Mouse (Mus musculus): ENCODE data around the gene Wfdc3.

Wfdc3 gene

DNA sequence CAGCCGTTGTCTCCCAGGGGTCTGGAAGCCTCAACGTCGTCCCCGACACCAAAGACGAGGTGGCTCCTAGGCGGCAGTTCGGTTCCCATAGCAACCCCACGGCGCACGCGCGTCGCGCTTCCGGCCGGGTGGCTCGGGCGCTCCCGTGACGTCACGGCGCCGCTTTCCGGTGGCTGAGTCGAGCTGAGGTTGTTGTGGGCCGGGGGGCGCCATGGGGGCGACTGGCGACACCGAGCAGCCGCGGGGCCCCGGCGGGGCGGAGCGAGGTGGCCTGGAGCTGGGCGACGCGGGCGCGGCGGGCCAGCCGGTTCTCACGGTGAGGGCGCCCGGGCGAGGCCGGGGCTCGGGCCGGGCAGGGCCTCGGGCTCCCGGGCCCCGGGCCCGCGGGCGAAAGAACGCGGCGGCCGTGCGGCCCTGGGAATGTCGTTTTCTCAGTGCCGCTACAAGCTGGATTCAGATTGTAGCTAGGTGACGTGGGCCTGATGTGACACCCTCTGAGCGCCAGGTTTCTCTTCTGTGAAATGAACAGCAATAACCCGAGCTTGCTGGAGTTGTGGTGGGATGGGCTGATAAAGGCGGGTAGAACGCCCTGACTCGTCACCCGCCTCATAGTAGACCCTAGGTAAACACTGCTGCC, at the start of gene Wfdc3, which contains the start of gene Dnttip1:
Wfdc3 (minus strand) TSS at position 89 of the 637 bp plus-strand sequence.
Dnttip1 (plus strand) TSS at position 141 of the 637 bp plus-strand sequence.
- DNase-seq (ENCODE audit: low read depth, low spot score): peak; percentile 96

DNA sequence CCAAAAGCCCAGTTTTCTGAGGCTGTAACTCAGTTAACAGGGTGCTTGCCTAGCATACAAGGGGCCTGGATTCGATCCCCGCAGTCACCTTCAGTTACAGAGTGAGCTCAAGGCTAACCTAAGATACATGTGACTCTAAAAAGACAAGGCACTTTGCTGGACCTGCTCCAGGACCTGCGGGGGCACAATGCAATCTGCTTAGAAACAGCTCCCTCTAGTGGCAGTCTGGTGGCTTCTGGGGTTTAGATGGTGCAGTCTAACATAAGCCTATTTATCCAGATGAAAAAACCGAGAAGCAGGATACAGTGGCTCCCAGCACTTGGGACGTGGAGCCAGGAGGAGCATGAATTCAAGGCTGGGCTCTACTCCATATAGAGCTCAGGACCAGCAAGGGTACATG, 48.6 kb upstream of the Wfdc3 start:
- DNase-seq (ENCODE audit: low read depth, low spot score): peak; percentile 82

DNA sequence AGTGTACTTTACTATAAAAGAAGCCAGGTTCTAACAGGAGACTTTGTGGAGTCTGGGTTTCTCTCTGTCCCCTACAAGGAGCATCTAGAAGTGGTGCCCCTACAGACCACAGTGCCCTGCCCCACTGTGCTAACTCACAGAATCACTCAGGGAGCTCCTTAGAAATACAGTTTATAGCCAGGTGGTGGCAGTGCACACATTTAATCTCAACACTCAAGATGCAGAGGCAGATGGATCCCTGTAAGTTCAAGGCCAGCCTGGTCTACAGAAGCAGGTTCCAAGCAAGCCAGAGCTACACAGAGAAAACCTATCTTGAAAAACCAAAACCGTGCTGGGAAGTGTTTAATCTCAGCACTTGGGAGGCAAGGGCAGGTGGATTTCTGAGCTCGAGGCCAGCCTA, 48.0 kb upstream of the Wfdc3 start:
- peak; percentile 42 for DNase-seq (ENCODE audit: low read depth, low spot score)

DNA sequence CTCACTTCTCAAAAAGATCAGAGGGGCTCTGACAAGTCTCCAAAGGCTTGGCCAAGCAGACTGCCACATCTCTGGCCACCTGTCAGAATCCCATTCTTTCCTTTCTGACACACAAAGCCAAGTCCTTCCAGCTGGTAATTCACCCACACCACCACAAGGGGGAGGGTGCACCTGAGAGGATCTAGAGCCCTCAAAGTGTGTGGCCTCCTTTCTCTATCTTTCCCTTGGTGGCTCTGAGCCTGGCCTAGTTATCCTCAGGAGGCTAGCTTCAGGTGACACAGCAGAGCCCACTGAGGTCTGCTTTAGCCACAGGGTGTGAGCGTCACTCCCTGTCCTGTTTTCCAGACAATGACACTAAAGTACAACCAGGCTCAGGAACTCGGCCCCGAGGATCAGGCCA, 47.5 kb upstream of the Wfdc3 start:
- DNase-seq (ENCODE audit: low read depth, low spot score): peak; percentile 58

DNA sequence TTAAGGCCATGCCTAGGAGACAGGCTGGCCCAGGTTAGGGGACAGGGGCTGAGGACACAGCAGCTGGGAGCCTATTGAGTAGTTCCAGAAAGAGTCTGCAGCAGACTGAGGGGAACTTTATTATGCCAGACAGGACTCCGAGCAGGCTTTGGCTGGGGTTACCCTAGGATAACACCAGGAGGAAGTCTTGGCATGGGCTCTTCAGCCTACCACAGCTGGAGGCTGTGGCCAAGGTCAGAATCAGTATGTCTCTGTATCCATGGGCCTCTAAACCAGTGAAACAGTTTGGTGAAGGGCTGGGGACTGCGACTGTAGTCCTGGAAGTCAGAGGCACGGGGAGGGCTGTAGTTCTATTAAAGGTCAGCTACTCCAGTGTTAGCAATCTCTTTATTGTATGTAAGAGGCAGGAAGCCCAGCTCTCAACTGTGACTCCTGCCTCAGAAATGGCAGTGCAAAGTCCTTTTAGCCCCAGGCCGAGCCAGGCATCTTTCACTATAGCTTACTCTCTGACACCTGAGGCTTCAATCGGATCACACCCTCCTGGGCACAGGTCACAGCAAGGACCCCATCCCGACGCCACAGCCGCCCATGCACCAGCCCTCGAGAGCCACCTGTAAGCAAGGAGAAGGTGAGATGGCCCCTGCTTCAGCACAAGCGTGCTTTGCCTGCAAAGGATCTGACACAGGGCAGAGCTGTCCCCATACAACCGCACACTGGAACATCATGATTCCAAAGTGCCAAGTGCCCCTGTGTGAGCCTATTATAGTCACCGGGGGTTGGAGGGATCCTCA, 46.9 kb upstream of the Wfdc3 start:
- DNase-seq (ENCODE audit: low read depth, low spot score): no peak

DNA sequence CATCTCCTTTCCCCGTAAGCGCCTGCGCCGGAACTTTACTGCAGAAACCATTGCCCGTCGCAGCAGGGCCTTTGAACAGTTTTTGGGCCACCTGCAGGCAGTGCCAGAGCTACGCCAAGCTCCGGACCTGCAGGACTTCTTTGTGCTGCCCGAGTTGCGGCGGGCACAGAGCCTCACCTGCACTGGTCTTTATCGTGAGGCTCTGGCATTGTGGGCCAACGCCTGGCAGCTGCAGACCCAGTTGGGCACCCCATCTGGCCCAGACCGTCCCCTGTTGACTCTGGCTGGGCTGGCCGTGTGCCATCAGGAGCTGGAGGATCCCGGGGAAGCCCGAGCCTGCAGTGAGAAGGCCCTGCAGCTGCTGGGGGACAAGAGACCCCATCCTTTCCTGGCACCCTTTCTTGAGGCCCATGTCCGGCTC, 46.1 kb upstream of the Wfdc3 start:
- no peak for DNase-seq (ENCODE audit: low read depth, low spot score)

DNA sequence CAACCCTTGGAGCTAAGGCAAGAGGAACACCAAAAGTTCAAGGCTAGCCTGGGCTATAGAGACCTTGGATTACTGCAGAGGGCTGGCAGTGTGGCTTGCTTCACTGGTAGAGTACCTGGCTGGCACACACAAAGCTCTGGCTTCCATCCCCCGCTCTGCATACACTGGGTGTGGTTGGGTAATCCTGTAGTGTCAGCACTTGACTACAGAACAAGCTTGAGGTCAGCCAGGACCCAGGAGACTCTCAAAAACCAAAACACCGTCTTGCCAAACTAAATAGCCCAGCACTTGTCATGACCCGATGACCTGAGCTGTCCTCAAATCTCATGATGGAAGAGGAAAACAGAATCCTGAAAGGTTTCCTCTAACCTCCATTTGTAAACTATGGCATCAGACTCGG, 44.7 kb upstream of the Wfdc3 start:
- DNase-seq (ENCODE audit: low read depth, low spot score): no peak

DNA sequence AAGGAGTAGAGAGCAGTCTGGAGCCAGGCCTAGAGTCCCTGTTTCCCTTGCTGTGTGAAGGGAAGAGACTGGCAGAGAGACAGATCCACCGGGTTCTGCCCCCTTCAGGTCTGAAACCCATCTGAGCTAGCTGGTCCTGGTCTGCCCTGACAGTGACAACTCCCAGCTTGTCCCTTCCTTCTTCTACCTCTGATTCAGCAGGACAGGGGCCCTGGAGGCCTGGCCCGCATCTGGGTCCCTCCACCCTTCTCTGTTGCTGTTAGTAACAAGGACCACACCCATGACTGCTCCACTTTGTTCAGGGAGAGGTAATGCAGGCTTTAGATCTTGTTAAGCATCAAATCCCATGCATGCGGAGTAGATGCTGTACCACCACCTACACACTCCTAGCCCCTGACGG, 42.7 kb upstream of the Wfdc3 start:
- no peak for DNase-seq (ENCODE audit: low read depth, low spot score)

DNA sequence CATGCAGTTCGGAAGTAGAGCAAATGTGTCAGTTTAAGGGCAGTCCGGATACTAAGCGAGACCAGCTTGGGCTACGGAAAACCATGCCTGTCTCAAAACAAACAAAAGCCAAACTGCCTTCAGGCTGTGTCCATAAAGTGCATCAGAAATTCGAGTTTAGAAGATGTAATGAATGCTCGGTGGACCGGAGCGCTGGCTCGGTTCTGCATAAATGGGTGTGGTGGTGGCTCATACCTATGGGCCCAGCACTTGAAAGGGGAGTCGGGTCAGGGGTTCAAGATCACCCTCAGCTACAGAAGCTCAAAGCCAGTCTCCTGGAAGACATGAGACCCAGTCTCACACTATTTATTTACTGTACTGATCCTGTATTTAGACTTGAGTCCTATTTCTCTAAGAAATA, 42.0 kb upstream of the Wfdc3 start:
- DNase-seq (ENCODE audit: low read depth, low spot score): no peak

DNA sequence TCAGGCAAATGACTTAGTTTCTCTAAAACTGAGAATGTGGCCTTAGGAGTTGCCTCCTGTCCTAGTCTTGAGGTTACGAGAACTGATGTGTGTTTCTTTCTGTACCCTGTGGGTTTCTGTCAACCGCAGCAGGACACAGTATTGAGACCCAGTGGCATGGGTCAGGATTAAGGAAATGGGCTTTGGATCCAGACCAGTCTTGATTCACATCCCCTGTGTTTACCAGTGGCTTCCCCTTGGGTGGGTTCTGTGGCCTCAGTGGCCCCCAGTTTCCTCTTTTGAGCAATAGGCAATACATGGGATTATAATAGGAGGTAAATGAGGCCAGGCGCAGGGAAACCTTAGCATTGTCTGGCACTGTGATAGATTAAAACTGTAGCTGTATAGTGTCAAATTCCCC, 41.3 kb upstream of the Wfdc3 start:
- no peak for DNase-seq (ENCODE audit: low read depth, low spot score)

DNA sequence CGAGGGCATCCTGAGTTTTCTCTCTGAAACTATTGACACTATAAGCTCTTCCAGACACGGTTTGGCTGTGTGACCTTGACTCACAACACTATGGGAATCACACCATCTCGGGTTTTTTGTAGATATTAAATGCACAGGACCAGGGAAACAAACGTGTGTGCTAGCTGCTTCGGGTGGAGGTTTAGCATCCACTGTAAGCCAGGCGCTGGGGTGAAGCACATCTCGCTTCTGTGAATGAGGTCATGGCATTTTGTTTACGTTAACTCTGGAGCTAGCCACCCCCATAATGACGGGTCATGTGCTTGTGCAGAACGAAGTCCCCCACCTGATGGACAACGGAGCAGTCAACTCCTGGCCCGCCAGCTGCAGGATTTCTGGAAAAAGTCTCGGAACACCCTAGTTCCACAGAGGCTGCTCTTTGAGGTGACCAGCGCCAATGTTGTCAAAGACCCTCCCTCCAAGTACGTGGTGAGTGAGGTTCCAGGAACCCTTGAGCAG, 40.7 kb upstream of the Wfdc3 start:
- DNase-seq (ENCODE audit: low read depth, low spot score): no peak

DNA sequence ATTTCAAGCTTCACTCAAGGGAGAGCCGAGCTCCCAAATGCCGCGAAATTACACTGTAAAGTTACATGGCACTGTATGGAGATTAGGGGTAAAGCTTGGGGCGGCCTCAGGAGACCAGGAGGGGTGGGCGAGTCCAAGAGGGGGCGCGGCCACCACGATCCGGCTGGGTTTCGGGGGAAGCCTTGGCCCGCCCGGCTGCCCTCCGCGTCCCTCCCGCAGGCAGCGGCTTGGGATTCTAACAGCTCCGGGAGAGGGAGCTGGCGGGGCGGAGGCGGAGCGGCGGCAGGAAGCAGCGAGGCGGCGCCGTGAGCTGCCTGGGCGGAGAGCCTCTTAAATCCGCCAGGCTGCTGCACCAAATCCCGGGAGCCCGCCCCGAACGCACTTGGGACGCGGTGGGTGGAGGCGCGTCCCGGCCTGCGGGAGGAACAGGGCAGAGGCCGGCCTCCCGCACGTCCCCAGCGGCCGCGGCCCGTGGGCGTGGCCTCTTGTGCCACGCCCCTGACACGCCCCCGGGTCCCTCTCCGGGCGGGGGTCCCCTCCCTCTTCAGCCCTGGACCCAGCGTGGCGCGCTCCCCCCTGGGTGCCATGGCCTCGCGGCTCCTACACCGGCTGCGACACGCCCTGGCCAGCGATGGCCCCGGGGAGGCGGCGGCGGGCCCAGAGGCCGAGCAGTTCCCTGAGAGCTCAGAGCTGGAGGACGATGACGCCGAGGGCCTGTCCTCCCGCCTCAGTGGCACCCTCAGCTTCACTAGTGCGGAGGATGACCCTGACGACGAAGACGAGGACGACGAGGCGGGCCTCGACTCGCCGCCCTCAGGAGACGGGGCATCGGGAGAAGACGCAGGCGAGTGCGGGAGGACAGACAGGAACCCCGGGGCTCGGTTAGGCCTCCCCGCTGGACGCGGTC, 40.0 kb upstream of the Wfdc3 start, which contains the start of gene Snx21:
Snx21 (plus strand) TSS at position 343 of the 907 bp plus-strand sequence.
- DNase-seq (ENCODE audit: low read depth, low spot score): peak; percentile 85

DNA sequence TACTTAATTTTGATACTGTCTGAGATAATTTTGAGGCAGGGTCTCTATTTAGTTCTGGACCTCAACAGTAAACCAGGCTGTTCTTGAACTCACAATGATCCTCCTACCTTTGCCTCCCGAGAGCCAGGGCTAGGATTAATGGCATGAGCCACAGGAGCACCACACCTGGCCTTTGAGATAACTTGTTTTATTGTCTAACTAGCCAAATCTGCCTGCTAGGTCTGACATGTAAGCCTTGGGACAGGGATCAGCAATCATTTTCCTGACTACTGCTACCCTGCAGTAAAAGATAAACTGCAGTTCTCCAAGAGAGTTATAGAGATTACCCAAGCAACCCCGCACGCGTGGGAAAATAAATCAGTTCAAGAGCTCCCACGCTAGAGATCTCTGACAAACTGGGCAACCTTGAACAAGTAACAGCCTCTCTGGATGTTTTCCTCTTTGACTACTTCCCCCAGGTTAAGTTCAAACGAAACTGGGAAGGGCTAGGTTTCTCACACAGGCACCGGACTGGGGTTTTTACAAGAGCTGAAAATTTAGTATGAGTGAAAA, 39.2 kb upstream of the Wfdc3 start:
- no peak for DNase-seq (ENCODE audit: low read depth, low spot score)

DNA sequence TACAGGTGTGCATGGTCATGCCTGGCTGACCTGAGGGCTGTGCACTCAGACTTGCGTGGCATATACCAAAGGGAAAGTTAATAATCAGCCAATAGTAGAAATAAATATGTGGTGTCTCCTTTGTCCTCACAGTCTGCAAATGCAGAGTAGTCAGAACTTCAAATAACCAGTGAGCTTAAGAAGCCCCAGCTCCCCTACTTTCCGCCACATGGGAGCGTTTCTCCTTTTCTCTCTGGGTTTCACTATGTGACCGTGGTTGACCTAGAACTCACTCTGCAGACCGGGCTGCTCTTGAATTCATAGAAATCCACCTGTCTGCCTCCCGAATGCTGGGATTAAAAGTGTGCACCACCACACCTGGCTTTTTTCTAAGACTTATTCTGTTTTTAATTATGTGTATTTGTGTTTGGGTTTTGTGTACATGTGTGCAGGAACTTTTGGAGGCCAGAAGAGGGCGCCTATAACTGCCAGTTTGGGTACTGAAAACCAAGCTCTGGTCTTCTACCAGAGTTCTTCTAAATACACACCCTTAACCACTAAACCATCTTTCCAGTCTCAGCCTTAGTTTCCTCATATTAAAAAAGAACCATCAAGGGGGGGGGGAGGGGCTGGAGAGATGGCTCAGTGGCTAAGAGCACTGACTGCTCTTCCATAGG, 38.3 kb upstream of the Wfdc3 start:
- peak; percentile 32 for DNase-seq (ENCODE audit: low read depth, low spot score)

DNA sequence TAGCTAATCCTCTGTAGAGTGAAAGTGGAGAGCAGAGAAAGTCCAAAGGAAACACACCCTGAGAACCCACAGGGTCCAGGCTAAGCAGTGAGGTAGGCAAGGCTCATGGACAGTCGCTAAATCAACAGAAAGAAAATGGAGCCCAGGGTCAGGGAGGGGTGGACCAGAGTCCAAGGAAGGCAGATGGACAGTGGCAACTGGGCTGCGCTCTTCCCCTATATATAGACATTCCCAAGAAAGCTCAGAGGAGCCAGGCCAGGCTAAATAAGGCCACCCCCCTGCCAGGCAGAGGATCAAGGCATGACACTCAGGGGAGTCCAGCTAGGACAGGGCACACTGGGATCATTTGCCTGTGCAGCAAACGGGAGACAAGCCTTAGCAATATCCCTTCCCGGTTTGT, 36.1 kb upstream of the Wfdc3 start:
- DNase-seq (ENCODE audit: low read depth, low spot score): no peak

DNA sequence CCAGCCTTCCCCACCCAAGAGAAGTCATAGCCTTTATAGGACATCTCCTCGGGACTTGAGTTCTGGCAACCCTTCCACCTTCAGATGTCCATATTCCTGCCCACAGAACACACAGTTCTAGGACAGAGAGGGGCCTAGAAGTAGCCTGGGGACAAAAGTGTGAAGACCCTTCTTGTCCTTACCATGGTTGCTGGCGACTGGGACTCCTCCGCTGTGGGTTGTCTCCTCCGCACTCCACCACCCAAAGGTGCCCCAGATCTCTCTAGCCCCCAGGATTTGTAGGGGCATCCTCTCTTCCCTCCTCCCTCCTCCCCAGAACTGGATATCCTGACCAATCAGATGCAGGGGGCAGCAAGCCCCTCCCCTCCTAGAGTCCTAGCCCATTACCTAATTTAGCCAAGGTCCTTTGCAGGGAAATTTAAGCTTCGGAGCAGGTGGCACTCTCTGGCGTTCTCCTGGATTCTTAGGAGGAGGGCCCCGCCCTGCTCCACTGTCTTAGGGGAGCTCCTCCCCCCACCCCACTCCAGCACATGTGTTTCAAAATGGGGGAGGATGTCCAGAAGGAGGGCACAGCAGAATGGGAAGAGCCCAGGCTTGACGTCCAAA, 33.9 kb upstream of the Wfdc3 start, which contains the start of gene Tnnc2:
Tnnc2 (minus strand) TSS at position 487 of the 606 bp plus-strand sequence.
- no peak for DNase-seq (ENCODE audit: low read depth, low spot score)

DNA sequence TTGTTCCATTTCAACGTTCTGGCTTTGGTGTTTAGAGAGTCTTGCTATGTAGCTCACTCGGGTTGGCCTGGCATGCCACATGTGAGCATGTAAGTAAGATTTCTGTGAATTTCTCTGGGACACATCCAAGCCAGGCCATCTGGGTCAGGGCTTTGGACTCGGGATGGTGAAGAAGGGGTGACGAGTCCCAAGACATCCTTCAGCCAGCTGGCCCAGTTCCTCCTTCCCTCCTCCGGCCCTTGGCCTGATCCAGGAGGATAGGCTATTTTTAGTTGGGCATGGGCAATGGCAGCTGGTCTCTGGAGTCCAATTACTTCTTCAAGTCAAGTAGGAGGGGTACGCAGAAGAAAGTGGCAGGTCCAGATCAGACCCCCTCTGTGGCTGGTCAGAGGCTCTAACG, 33.1 kb upstream of the Wfdc3 start:
- DNase-seq (ENCODE audit: low read depth, low spot score): no peak

DNA sequence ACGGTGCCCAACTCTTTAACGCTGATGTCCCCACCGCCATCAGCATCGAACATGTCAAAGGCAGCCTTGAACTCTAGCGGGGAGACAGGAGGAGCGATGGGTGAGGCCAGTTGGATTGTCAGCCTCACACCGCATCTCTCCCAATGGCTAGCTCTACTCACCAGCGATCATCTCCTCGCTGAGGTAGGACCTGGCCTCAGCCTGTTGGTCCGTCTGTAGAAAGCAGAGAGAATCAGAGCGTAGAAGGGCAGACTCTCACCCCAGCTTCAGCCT, 32.2 kb upstream of the Wfdc3 start:
- no peak for DNase-seq (ENCODE audit: low read depth, low spot score)

DNA sequence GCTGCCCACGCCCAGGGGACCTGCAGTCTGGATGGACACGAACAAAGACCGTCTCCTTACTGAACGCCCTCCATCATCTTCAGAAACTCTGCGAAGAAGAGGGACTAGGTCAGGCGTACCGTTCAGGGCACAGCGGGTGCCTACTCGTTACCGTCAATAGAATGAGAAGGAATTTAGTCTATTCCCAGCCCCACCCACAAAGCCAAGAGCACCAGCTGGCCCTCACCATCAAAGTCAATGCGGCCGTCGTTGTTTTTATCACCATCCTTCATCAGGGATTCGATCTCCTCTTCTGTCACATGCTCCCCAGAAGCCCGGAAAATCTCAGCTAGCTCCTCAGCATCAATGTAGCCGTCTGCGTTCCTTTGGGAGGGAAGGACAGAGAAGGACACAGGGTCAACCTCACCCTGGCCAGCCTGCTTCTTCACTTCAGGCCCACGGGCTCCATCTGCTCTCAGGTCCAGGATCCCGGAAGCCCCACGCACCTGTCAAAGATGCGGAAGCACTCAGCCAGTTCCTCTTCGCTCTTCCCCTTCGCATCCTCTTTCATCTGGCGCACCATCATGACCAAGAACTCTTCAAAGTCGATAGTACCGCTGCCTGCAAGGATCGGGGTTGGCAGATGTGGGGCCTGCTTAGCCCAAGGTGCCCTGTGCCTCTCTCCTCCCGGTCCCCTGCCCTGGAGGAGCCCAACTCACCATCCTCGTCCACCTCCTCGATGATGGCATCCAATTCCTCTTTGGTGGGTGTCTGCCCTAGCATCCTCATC, 31.7 kb upstream of the Wfdc3 start:
- no peak for DNase-seq (ENCODE audit: low read depth, low spot score)

DNA sequence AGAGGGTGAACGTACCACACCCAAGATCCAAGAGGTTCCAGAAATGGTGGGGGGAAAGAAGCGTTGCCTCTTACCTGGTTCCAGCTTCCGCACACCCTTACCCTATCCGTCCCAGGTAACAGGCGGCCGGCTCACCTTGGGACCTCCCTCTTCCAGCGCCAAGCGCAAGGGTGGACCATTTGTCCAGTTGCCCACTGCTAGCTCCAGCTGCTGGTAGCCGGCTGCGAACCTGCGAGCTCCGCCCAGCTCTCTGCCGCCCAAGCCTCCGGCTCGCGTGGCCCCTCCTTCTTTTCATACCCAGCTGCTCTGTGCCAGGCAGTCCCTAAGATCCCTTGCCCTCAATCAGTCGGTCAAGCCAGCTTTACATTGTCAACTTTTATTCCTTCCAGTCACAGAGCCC, 31.1 kb upstream of the Wfdc3 start:
- DNase-seq (ENCODE audit: low read depth, low spot score): no peak
